Mouse (Mus musculus) hindbrain, embryonic 11.5 days (tissue): ENCODE results near the gene Mob3b. TPM values are rescaled to one million over a fixed set of nuclear protein-coding genes. Genes with fewer than 3 reads are reported as not detected.

ENCODE experiments used
- ATAC-seq: fragments of 200-750 bp; cut with Nextera tagmentation; 2 replicates; pipeline ENCODE4 v1.8.0; 2017; ENCODE audit warnings: mild to moderate bottlenecking, moderate TSS enrichment, moderate library complexity; ENCODE audit not compliant: low FRiP score
- DNase-seq: peaks from one replicate; pipeline ENCODE4 v3.0.0-alpha.2; 2015; ENCODE audit warnings: low spot score
- H3K27ac ChIP-seq: fragments of 300-500 bp; sonication (generic); 2 replicates; pipeline ENCODE4 v1.5.1; 2014; ENCODE audit warnings: mild to moderate bottlenecking, low read depth, low read length
- H3K27me3 ChIP-seq: fragments of 300-500 bp; sonication (generic); 2 replicates; pipeline ENCODE4 v1.6.1; 2014; ENCODE audit warnings: mild to moderate bottlenecking, low read length, moderate library complexity, mixed read lengths; ENCODE audit not compliant: control insufficient read depth, insufficient read depth
- H3K36me3 ChIP-seq: fragments of 300-500 bp; sonication (generic); 2 replicates; pipeline ENCODE4 v1.6.1; 2014; ENCODE audit warnings: mild to moderate bottlenecking, low read length, moderate library complexity, mixed read lengths; ENCODE audit not compliant: control insufficient read depth, insufficient read depth
- H3K4me1 ChIP-seq: fragments of 300-500 bp; sonication (generic); replicated peaks from 2 replicates; pipeline ENCODE4 v1.6.1; 2014; ENCODE audit warnings: low read length, mixed read lengths; ENCODE audit not compliant: control insufficient read depth, insufficient read depth
- H3K4me2 ChIP-seq: fragments of 300-500 bp; sonication (generic); replicated peaks from 2 replicates; pipeline ENCODE4 v1.6.1; 2014; ENCODE audit warnings: mild to moderate bottlenecking, low read depth, low read length
- H3K4me3 ChIP-seq: fragments of 300-500 bp; sonication (generic); 2 replicates; pipeline ENCODE4 v1.5.1; 2014; ENCODE audit warnings: low read depth, low read length
- H3K9ac ChIP-seq: fragments of 300-500 bp; sonication (generic); 2 replicates; pipeline ENCODE4 v1.6.1; 2014; ENCODE audit warnings: low read depth, low read length
- H3K9me3 ChIP-seq: fragments of 300-500 bp; sonication (generic); 2 replicates; pipeline ENCODE4 v1.6.1; 2016; ENCODE audit warnings: low read length; ENCODE audit not compliant: control insufficient read depth
- WGBS: fragments of 180-500 bp; shearing (Covaris S2); extraction: QIAGEN DNeasy Blood & Tissue Kit; methylation state at CpG from one replicate; pipeline ENCODE4 v1.1.7; 2014; 5-methylcytosine and 5-hydroxymethylcytosine counted together
- polyA plus RNA-seq: library from polyadenylated mRNA; unstranded; fragments of >200 nt; fragmentation: Nextera tagmentation; extraction: Ambion mirVana; gene quantifications from 2 replicates; pipeline ENCODE4 v1.2.1, GENCODE M21; 2014

Gene Mob3b
- polyA plus RNA-seq, 1 experiment from 2014 or later, result 14.5 TPM

DNA sequence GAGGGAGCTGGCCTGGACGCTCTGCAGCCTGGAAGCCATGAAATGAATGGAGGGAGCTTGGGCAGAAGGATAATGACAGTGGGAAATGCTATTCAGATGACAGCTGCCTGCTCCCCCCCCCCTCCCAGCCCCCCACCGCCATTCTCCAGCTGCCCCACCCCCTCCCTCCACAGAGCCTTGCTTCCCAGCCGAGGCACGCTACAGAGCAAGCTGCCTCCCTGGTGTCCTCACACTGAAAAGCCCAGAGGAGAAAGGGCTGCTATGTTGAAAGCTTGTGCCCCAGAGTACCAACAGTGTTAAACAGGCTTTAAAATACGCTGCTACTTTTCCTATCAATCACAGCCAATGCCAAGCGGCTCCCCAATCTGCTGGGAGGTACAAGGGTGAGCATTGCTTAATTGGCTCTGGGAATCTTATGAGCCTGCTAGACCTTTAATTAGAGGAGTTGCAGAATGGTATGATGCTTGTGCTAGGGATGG lies 31.9 kb downstream of the Mob3b start:
- Histone ChIP-seq H3K4me3 (no peak overlapping the region), H3K4me2 (no peak overlapping the region), H3K4me1 (no peaks in the 10 kb centered on the region; the same call in 1 of the 2 replicates), H3K27ac (peak overlapping the region; percentile 54), H3K36me3 (no peaks in the 10 kb centered on the region), H3K9ac (no peak overlapping the region), H3K27me3 (no peaks in the 10 kb centered on the region), H3K9me3 (no peaks in the 10 kb centered on the region)
- under 1% methylated on average over 5 of the region's 6 CpGs for WGBS
- DNase-seq (peak; percentile 64), ATAC-seq (peak; percentile 90)

DNA sequence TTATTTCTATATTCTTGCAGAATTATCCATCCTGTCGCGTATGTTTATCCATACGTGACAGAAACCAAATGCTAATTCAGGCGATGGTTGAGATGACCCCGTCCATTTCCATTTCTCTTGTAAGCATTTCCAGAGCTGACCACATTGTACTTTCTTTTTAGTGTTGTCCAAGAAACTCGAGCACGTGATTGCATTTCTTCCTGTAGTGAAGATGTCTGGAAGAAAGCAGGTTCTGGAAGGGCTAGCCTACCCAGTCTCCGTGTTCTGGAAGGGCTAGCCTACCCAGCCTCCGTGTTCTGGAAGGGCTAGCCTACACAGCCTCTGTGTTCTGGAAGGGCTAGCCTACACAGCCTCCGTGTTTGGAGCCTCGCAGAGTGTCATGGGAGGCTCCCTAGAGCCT lies 33.3 kb downstream of the Mob3b start:
- H3K27me3 ChIP-seq, result no peaks in the 10 kb centered on the region
- no peak for ATAC-seq
- no peak overlapping the region for H3K9ac ChIP-seq
- DNase-seq, result no peak
- H3K4me2 ChIP-seq, result no peak overlapping the region
- no peak overlapping the region for H3K27ac ChIP-seq
- H3K4me3 ChIP-seq, result no peak overlapping the region
- H3K36me3 ChIP-seq, result no peaks in the 10 kb centered on the region
- 79% methylated on average over 11 of the region's 11 CpGs for WGBS
- H3K4me1 ChIP-seq, result no peaks in the 10 kb centered on the region; the same call in 1 of the 2 replicates
- H3K9me3 ChIP-seq, result no peaks in the 10 kb centered on the region

DNA sequence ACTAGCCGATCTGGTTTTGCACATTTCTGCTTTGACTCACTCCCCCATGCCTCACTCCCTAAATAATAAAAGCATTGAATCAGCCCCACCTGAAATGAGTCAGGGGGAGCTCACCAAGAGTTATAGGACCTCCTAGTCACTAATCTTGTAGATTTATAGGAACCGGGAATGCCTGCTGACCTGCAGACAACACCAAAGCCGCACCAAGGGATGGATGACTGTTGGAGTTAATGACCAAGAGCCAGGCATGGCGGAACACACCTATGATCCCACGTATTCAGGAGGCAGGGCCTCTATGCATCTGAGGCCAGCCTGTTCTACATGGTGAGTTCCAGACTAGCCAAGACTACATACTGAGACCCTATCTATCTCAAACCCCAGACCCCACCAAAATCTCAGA lies 34.2 kb downstream of the Mob3b start:
- Histone ChIP-seq H3K9ac (no peak overlapping the region), H3K27ac (no peak overlapping the region), H3K27me3 (no peaks in the 10 kb centered on the region), H3K4me2 (no peak overlapping the region), H3K36me3 (no peaks in the 10 kb centered on the region), H3K4me1 (no peaks in the 10 kb centered on the region; the same call in 1 of the 2 replicates), H3K9me3 (no peaks in the 10 kb centered on the region), H3K4me3 (no peak overlapping the region)
- ATAC-seq (no peak), DNase-seq (no peak)
- WGBS, result 75% methylated on average over 5 of the region's 5 CpGs

DNA sequence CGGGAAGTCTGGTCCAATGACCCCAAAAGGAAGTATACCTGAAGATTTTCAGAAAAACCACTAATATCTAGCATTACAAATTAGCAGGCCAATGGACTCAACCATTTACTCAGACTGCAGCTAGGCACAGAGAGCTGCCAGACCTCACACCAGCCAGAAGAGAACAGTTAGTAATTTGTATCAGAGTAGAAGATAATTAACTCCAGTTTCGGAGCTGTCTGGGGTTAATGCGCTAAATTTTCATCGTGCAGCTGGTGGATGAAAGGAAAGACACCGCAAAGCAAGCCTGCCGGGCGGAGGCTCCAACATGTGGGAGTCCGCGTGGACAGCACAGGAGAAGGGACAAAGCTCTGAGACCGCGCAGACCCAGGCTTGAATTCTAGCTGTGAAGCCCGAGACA lies 36.2 kb downstream of the Mob3b start:
- no peak overlapping the region for H3K27ac ChIP-seq
- DNase-seq (peak; percentile 31), ATAC-seq (no peak)
- no peaks in the 10 kb centered on the region for H3K27me3 ChIP-seq
- no peak overlapping the region for H3K9ac ChIP-seq
- H3K4me2 ChIP-seq, result no peak overlapping the region
- H3K9me3 ChIP-seq, result no peaks in the 10 kb centered on the region
- H3K36me3 ChIP-seq, result no peaks in the 10 kb centered on the region
- no peaks in the 10 kb centered on the region for H3K4me1 ChIP-seq
- 43% methylated on average over 12 of the region's 12 CpGs for WGBS
- H3K4me3 ChIP-seq, result no peak overlapping the region

DNA sequence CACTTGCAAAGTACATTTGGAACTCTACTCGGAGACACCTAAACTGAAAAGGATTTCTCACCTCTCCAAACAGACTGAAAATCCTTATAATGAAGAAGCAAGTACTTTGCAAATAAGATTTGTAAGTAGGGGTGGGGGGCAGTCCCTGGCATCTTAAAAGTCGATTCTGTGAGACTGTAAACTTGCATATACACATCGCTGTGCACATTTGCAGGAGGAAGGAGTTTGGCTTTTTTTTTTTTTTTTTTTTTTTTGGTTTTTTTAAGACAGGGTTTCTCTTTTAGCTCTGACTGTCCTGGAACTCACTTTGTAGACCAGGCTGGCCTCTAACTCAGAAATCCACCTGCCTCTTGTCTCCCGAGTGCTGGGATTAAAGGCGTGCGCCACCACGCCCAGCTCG lies 36.7 kb downstream of the Mob3b start:
- WGBS, result 87% methylated on average over 8 of the region's 8 CpGs
- H3K4me3 ChIP-seq, result no peak overlapping the region
- H3K4me2 ChIP-seq, result no peak overlapping the region
- H3K36me3 ChIP-seq, result no peaks in the 10 kb centered on the region
- no peak overlapping the region for H3K27ac ChIP-seq
- no peaks in the 10 kb centered on the region for H3K27me3 ChIP-seq
- no peak for DNase-seq
- no peak overlapping the region for H3K9ac ChIP-seq
- no peaks in the 10 kb centered on the region for H3K9me3 ChIP-seq
- H3K4me1 ChIP-seq, result no peaks in the 10 kb centered on the region
- ATAC-seq, result no peak

DNA sequence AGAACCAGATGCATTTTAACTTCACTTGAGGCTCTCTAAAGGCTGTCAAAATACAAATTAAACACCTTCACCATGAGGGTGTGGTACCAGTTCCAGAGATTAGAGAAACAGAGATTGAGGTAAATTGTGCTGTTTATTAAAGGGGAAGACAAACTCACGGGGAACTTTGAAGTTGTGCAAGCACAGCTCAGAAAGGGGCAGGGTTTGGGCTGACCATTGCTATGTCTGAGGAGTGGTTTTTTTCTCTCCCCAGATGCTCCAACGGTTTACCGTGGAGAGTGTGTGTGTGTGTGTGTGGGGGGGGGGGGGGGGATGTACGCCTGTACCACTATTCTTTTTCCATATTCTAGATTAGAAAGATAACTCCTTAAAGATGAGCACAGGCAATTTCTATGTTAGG lies 37.1 kb downstream of the Mob3b start:
- H3K9me3 ChIP-seq, result no peaks in the 10 kb centered on the region
- no peak overlapping the region for H3K9ac ChIP-seq
- 78% methylated on average over 3 of the region's 4 CpGs for WGBS
- no peak overlapping the region for H3K4me3 ChIP-seq
- ATAC-seq (no peak), DNase-seq (no peak)
- H3K27ac ChIP-seq, result no peak overlapping the region
- H3K4me2 ChIP-seq, result no peak overlapping the region
- no peaks in the 10 kb centered on the region for H3K27me3 ChIP-seq
- H3K36me3 ChIP-seq, result no peaks in the 10 kb centered on the region
- H3K4me1 ChIP-seq, result no peaks in the 10 kb centered on the region

DNA sequence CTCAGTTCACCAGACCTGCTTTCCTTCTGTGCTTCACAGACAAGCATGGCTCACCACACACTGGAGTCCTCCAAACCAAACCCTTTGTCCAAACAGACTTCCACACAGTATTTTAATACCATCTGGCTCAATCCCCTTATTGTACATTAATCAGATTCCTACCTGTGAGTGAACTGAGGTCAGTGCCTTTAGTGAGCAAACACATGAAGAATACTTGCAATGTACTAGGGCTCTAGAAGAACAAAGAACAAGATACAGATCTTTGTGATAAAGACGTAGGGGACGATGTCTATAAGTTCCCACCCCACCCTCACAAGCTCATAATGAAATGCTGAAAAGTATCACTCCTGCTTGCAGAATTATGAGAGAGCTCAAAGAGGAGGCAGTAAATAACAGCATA lies 38.4 kb downstream of the Mob3b start:
- no peaks in the 10 kb centered on the region for H3K4me1 ChIP-seq
- H3K4me3 ChIP-seq, result no peak overlapping the region
- WGBS, result 90% methylated on average over 2 of the region's 2 CpGs
- H3K36me3 ChIP-seq, result no peaks in the 10 kb centered on the region
- H3K27ac ChIP-seq, result no peak overlapping the region
- DNase-seq (no peak), ATAC-seq (no peak)
- H3K9me3 ChIP-seq, result no peaks in the 10 kb centered on the region
- H3K9ac ChIP-seq, result no peak overlapping the region
- H3K4me2 ChIP-seq, result no peak overlapping the region
- H3K27me3 ChIP-seq, result no peaks in the 10 kb centered on the region

DNA sequence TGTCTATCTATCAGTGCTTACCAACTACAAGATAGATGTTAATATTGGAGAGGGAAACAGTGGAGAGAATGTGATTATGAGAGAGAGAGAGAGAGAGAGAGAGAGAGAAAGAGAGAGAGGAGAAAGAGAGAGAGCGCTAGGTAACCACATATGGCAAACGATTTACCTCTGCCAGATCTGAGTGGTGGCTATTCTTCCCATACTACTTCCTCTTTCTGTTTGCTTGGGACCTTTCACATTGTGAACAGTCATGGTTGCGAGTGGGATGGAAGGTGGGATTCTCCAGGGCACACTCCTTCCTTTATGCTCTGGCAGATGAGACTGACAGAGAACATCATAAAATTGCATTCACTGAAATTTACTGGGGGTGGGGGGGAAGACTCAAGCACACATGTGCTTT lies 40.1 kb downstream of the Mob3b start:
- Histone ChIP-seq H3K4me1 (no peaks in the 10 kb centered on the region), H3K36me3 (no peaks in the 10 kb centered on the region), H3K27me3 (no peaks in the 10 kb centered on the region), H3K4me2 (no peak overlapping the region), H3K9ac (no peak overlapping the region), H3K4me3 (no peak overlapping the region), H3K9me3 (no peaks in the 10 kb centered on the region), H3K27ac (no peak overlapping the region)
- ATAC-seq, result no peak
- WGBS, result 89% methylated on average over 3 of the region's 3 CpGs
- no peak for DNase-seq

DNA sequence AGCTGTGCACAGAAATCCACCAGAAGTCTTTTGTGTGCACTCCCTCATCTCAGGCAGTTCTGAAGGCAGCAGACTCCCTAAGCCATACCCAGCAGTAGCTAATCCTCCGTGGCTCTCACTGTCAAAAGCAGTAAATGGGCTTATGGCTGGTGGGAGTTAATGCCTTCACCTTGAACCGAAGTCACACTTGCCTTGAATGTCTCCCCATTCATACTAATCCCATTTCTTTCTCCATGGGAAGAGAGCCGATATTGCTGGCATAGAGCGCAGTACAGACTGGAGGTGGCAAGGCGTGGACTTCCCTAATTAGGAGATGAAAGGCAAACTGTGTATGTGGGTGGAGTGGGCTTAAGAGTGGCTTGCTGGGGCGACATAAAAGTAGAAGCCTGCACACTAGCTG lies 41.4 kb downstream of the Mob3b start:
- Histone ChIP-seq H3K9ac (no peak overlapping the region), H3K9me3 (no peaks in the 10 kb centered on the region), H3K4me3 (no peak overlapping the region), H3K4me2 (no peak overlapping the region), H3K27ac (no peak overlapping the region), H3K4me1 (no peaks in the 10 kb centered on the region), H3K27me3 (no peaks in the 10 kb centered on the region), H3K36me3 (no peaks in the 10 kb centered on the region)
- ATAC-seq, result no peak
- no peak for DNase-seq
- 79% methylated on average over 6 of the region's 6 CpGs for WGBS
